Mouse (Mus musculus) spleen, adult 2 months (tissue): ENCODE measurements around the gene Adgrl1.

Source experiments
- CTCF ChIP-seq: fragments of 200-500 bp; IDR thresholded peaks from 2 replicates; pipeline ENCODE4 v1.5.1; 2011; ENCODE audit warnings: mild to moderate bottlenecking, inconsistent platforms; ENCODE audit not compliant: insufficient read depth, insufficient read length, insufficient replicate concordance; ENCODE audit errors: extremely low read depth
- POLR2A ChIP-seq: fragments of 200-500 bp; IDR thresholded peaks from 2 replicates; pipeline ENCODE4 v1.6.1; 2011; ENCODE audit warnings: low read depth, low read length, inconsistent platforms

- TF ChIP-seq POLR2A (no peak), CTCF (no peak)
These were observed 73.5 kb downstream of the Adgrl1 start for GRCm38 (mm10) chr8:83973161-83974031.
